In the genomic region with DNA sequence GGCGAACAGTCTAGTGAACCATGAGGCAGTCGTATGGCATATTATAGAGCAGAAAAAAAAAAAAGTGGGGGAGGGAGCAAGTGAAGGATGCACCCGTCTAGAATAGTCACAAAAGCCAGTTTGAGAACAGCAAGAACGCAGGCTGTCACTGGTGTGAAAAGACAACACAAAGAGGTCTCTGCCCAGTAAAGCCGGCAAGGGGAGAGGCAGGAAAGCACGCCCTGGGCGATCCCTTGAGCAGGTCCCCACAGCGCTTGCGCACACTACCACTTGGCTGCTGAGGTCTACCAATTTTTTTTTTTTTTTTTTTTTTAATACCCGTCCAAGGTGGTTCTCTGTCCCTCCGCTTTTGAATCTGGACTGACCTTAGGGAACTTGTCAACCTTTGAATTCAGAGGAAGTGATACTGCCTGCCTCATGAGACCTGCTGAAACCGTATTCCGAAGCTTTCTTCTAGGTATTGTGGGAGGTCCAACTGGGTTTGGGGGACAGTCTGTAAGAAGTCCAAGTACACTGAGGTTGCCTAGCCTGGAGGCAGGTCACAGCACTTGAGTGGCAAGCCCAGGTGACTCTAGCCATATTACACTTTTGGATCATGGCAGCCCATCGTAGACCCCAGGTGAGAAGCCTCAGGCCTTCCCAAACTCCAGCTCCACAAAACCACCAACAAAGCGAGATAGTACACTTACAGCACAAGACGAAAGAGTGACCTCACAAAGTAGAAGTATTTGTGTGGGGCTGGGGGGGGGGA, we compare ENCODE assay signal across 9 mouse cellular contexts.
DNase-seq lines count a peak whose midpoint lies in the region; ATAC-seq and TF ChIP-seq lines count a peak whose summit lies in the region.
"Had no signal": no experiment of that assay in that cellular context is flagged by ENCODE, and none has a peak within 500 bp of the region (broad histone marks: within the 10 kb centered on the region; RNA-seq: fewer than 3 reads in every experiment).

No protein-coding gene starts in this region.

- H3K36me3 ChIP-seq in kidney, adult 2 months (ENCODE audit: control insufficient read depth, insufficient read depth, low read length), result no peaks in the 10 kb centered on the region
- no peaks in the 10 kb centered on the region for H3K36me3 ChIP-seq in forebrain, embryonic 16.5 days (ENCODE audit: control insufficient read depth, insufficient read depth)
- H3K36me3 ChIP-seq in intestine, postnatal 0 days (ENCODE audit: control insufficient read depth, insufficient read depth), result no peaks in the 10 kb centered on the region

- WGBS in kidney, adult 2 months, result 39% methylated on average over 16 of the region's 16 CpGs
- WGBS in forebrain, embryonic 16.5 days, result 25% methylated on average over 16 of the region's 16 CpGs
- 39% methylated on average over 16 of the region's 16 CpGs for WGBS in intestine, postnatal 0 days

- peaks cover 11% of the 10 kb centered on the region; the same call in 1 of the 2 replicates for H3K4me1 ChIP-seq in kidney, adult 2 months (ENCODE audit: control insufficient read depth, insufficient read depth, low read length)
- H3K4me1 ChIP-seq in brown adipose tissue, adult 24 weeks (ENCODE audit: control insufficient read depth, insufficient read depth, insufficient read length, low read length), result no peaks in the 10 kb centered on the region
- peaks cover 28% of the 10 kb centered on the region for H3K4me1 ChIP-seq in forebrain, embryonic 16.5 days (replicated peaks; ENCODE audit: control insufficient read depth, insufficient read depth, low read length)
- peaks cover 11% of the 10 kb centered on the region; the same call in 1 of the 2 replicates for H3K4me1 ChIP-seq in intestine, postnatal 0 days (replicated peaks; ENCODE audit: control insufficient read depth, insufficient read depth, low read length)

- no peak for TF ChIP-seq POLR2A in kidney, adult 2 months (IDR thresholded peaks at IDR 0.05; ENCODE audit: low read depth, low read length)

- H3K4me2 ChIP-seq in forebrain, embryonic 16.5 days (ENCODE audit: low read length), result peak overlapping the region; percentile 77
- H3K4me2 ChIP-seq in intestine, postnatal 0 days (replicated peaks; ENCODE audit: low read depth), result peak overlapping the region; percentile 85

- 0 out of 2 replicates have a peak overlapping the region, but pooled peaks have one; percentile 3 for H3K27ac ChIP-seq in kidney, adult 2 months (ENCODE audit: insufficient read depth, low read depth, low read length)
- peak overlapping the region; percentile 64 for H3K27ac ChIP-seq in brown adipose tissue, adult 24 weeks (replicated peaks; ENCODE audit: low read depth, low read length)
- H3K27ac ChIP-seq in forebrain, embryonic 16.5 days (ENCODE audit: low read length), result peak overlapping the region; percentile 90
- H3K27ac ChIP-seq in intestine, postnatal 0 days (ENCODE audit: low read depth, low read length), result no peak overlapping the region

- TF ChIP-seq CTCF in kidney, adult 2 months (conservative IDR thresholded peaks at IDR 0.05; ENCODE audit: insufficient read depth, insufficient read length, low read depth, low read length), result no peak
- TF ChIP-seq CTCF in intestine, postnatal 0 days (IDR thresholded peaks at IDR 0.05; ENCODE audit: low read depth), result no peak

- peak overlapping the region; percentile 84 for H3K9ac ChIP-seq in forebrain, embryonic 16.5 days (replicated peaks; ENCODE audit: low read depth, low read length)
- peak overlapping the region; percentile 50; the same call in 1 of the 2 replicates for H3K9ac ChIP-seq in intestine, postnatal 0 days (ENCODE audit: low read depth, low read length)

- no peaks in the 10 kb centered on the region for H3K9me3 ChIP-seq in forebrain, embryonic 16.5 days (ENCODE audit: control insufficient read depth, low read length)
- no peaks in the 10 kb centered on the region for H3K9me3 ChIP-seq in intestine, postnatal 0 days (ENCODE audit: control insufficient read depth)

- H3K4me3 ChIP-seq in kidney, adult 2 months (ENCODE audit: insufficient read depth, low read depth, low read length), result peak overlapping the region; percentile 53
- peak overlapping the region; percentile 62 for H3K4me3 ChIP-seq in brown adipose tissue, adult 24 weeks (ENCODE audit: insufficient read depth, low read depth, low read length)
- H3K4me3 ChIP-seq in forebrain, embryonic 16.5 days (replicated peaks; ENCODE audit: low read length), result peak overlapping the region; percentile 50
- H3K4me3 ChIP-seq in intestine, postnatal 0 days (ENCODE audit: low read depth, low read length), result peak overlapping the region; percentile 44

- H3K27me3 ChIP-seq in kidney, adult 2 months (replicated peaks; ENCODE audit: control insufficient read depth, insufficient read depth, low read length), result no peaks in the 10 kb centered on the region
- H3K27me3 ChIP-seq in forebrain, embryonic 16.5 days (replicated peaks; ENCODE audit: control insufficient read depth, insufficient read depth, low read length), result no peaks in the 10 kb centered on the region
- no peaks in the 10 kb centered on the region for H3K27me3 ChIP-seq in intestine, postnatal 0 days (replicated peaks; ENCODE audit: control insufficient read depth, insufficient read depth, low read length)
- H3K27me3 ChIP-seq: Patski had no signal

- peak; percentile 63 for DNase-seq in kidney, adult 2 months
- DNase-seq in kidney, adult 9 months, result no peak
- no peak for DNase-seq in urinary bladder, adult 18-20 months (ENCODE audit: low spot score in 2 of 2)
- DNase-seq in right cerebral cortex, postnatal 10 days (ENCODE audit: low spot score in 2 of 2), result no peak

- ATAC-seq in forebrain, embryonic 16.5 days, result peak; percentile 36; the same call in 1 of the 2 replicates
- ATAC-seq in intestine, postnatal 0 days, result no peak
- ATAC-seq in megakaryocyte, adult 5-6 weeks (ENCODE audit: poor library complexity, severe bottlenecking), result peak; percentile 43
- ATAC-seq: Patski had no signal
